Mouse (Mus musculus) midbrain, embryonic 14.5 days (tissue): Measurements from ENCODE around the gene Gm15557. TPM values are rescaled to one million over a fixed set of nuclear protein-coding genes. Genes with fewer than 3 reads are reported as not detected.

Experiments
- polyA plus RNA-seq: library from polyadenylated mRNA; unstranded; fragments of >200 nt; fragmentation: Nextera tagmentation; extraction: Ambion mirVana; gene quantifications from 2 replicates; pipeline ENCODE4 v1.2.1, GENCODE M21; 2014

The Gm15557 gene
- polyA plus RNA-seq, 1 experiment from 2014 or later: not detected

Other genes with a start within 250 kb of the Gm15557 start
- 154 and 171 TPM in 2 replicates for gene Trpc4ap, start 248.3 kb upstream of the Gm15557 start, polyA plus RNA-seq
- gene Edem2, start 211.3 kb upstream of the Gm15557 start, polyA plus RNA-seq: 42.6 and 47.2 TPM in 2 replicates
- gene Gm17581, start 204.9 kb upstream of the Gm15557 start, polyA plus RNA-seq: not detected in 2 replicates
- gene Procr, start 189.6 kb upstream of the Gm15557 start, polyA plus RNA-seq: 1.1 and 2.3 TPM in 2 replicates
- gene Mmp24, start 165.4 kb upstream of the Gm15557 start, polyA plus RNA-seq: 17.7 and 24.6 TPM in 2 replicates
- 25.5 and 38.5 TPM in 2 replicates for gene BC029722, start 121.3 kb upstream of the Gm15557 start, polyA plus RNA-seq
- gene Eif6, start 113.8 kb upstream of the Gm15557 start, polyA plus RNA-seq: 129 and 134 TPM in 2 replicates
- gene Fam83c, start 105.9 kb upstream of the Gm15557 start, polyA plus RNA-seq: 0.38 and 0.41 TPM in 2 replicates
- 45.0 and 58.6 TPM in 2 replicates for gene Uqcc1, start 10.4 kb upstream of the Gm15557 start, polyA plus RNA-seq
- 0.36 and 0.70 TPM in 2 replicates for gene Gdf5, start 4.6 kb downstream of the Gm15557 start, polyA plus RNA-seq
- gene Cep250, start 15.7 kb downstream of the Gm15557 start, polyA plus RNA-seq: 10.6 and 12.8 TPM in 2 replicates
- 1.5 and 1.7 TPM in 2 replicates for gene 6430550D23Rik, start 67.2 kb downstream of the Gm15557 start, polyA plus RNA-seq
- 379 and 435 TPM in 2 replicates for gene Ergic3, start 67.3 kb downstream of the Gm15557 start, polyA plus RNA-seq
- 0.09 TPM in 1 of 2 replicates, not detected in the other for gene Fer1l4, start 112.2 kb downstream of the Gm15557 start, polyA plus RNA-seq
- 4.7 and 6.0 TPM in 2 replicates for gene Spag4, start 124.4 kb downstream of the Gm15557 start, polyA plus RNA-seq
- 21.4 and 23.2 TPM in 2 replicates for gene Cpne1, start 171.2 kb downstream of the Gm15557 start, polyA plus RNA-seq
- 23.6 and 34.0 TPM in 2 replicates for gene Rbm12, start 171.2 kb downstream of the Gm15557 start, polyA plus RNA-seq
- gene Gm28036, start 186.4 kb downstream of the Gm15557 start, polyA plus RNA-seq: 5.8 and 19.2 TPM in 2 replicates
- 413 and 563 TPM in 2 replicates for gene Romo1, start 203.3 kb downstream of the Gm15557 start, polyA plus RNA-seq
- gene Nfs1, start 203.5 kb downstream of the Gm15557 start, polyA plus RNA-seq: 29.7 and 30.8 TPM in 2 replicates
- gene Rbm39, start 239.5 kb downstream of the Gm15557 start, polyA plus RNA-seq: 484 and 514 TPM in 2 replicates